Mouse (Mus musculus) yolk sac, embryonic 10.5 days (tissue): ENCODE data around the gene 5330417C22Rik.
A peak's percentile ranks its signal among the peaks of the same experiment; 100 is the strongest.
"Not testable (repeated sequence)": the region's sequence is repeated elsewhere in the genome, so short reads cannot be mapped to it uniquely, and the experiment has no call there.

ENCODE experiments used
- DNase-seq: peaks from one replicate; pipeline ENCODE4 v3.0.0-alpha.2; 2017; ENCODE audit warnings: low spot score

The 5330417C22Rik gene

GRCm38 (mm10) chr3:108536517-108537260, at the start of gene 5330417C22Rik:
Gene 5330417C22Rik, minus strand, starts transcription at chr3:108536536.
- no peak for DNase-seq

GRCm38 (mm10) chr3:108584580-108584979, 48.2 kb upstream of the 5330417C22Rik start:
- no peak for DNase-seq

GRCm38 (mm10) chr3:108574018-108574417, 37.7 kb upstream of the 5330417C22Rik start:
- DNase-seq, result no peak

GRCm38 (mm10) chr3:108572309-108573010, 36.1 kb upstream of the 5330417C22Rik start:
- DNase-seq, result no peak

- peak; percentile 94 for DNase-seq
Measured at GRCm38 (mm10) chr3:108571443-108572294, 35.3 kb upstream of the 5330417C22Rik start, which contains the start of gene Taf13. Gene Taf13, plus strand, starts transcription at chr3:108571698.

- DNase-seq, result no peak
Measured at GRCm38 (mm10) chr3:108570813-108571212, 34.5 kb upstream of the 5330417C22Rik start.

- not testable (repeated sequence) for DNase-seq
Measured at GRCm38 (mm10) chr3:108569636-108570035, 33.3 kb upstream of the 5330417C22Rik start.

GRCm38 (mm10) chr3:108567990-108568877, 31.9 kb upstream of the 5330417C22Rik start:
- DNase-seq, result no peak

GRCm38 (mm10) chr3:108563309-108563708, 27.0 kb upstream of the 5330417C22Rik start:
- peak; percentile 66 for DNase-seq

GRCm38 (mm10) chr3:108562777-108563271, 26.5 kb upstream of the 5330417C22Rik start:
- DNase-seq, result no peak

- DNase-seq, result peak; percentile 96
Measured at GRCm38 (mm10) chr3:108562133-108562730, 25.9 kb upstream of the 5330417C22Rik start, which contains the start of gene Tmem167b. Gene Tmem167b, minus strand, starts transcription at chr3:108562466.

- DNase-seq, result no peak
Measured at GRCm38 (mm10) chr3:108557888-108558287, 21.6 kb upstream of the 5330417C22Rik start.

- peak; percentile 87 for DNase-seq
Measured at GRCm38 (mm10) chr3:108554587-108555312, 18.4 kb upstream of the 5330417C22Rik start.

- no peak for DNase-seq
Measured at GRCm38 (mm10) chr3:108554111-108554561, 17.8 kb upstream of the 5330417C22Rik start.

GRCm38 (mm10) chr3:108542299-108542698, 6.0 kb upstream of the 5330417C22Rik start:
- no peak for DNase-seq

GRCm38 (mm10) chr3:108537303-108537702, 967 bp upstream of the 5330417C22Rik start:
- peak; percentile 50 for DNase-seq

GRCm38 (mm10) chr3:108535896-108536516, 330 bp downstream of the 5330417C22Rik start:
- DNase-seq, result no peak

GRCm38 (mm10) chr3:108533951-108534350, 2.4 kb downstream of the 5330417C22Rik start, which contains the start of gene 1700013F07Rik:
Gene 1700013F07Rik, plus strand, starts transcription at chr3:108534150.
- DNase-seq, result no peak
